Comparison of ENCODE assay signal across 8 mouse cellular contexts in the genomic region with DNA sequence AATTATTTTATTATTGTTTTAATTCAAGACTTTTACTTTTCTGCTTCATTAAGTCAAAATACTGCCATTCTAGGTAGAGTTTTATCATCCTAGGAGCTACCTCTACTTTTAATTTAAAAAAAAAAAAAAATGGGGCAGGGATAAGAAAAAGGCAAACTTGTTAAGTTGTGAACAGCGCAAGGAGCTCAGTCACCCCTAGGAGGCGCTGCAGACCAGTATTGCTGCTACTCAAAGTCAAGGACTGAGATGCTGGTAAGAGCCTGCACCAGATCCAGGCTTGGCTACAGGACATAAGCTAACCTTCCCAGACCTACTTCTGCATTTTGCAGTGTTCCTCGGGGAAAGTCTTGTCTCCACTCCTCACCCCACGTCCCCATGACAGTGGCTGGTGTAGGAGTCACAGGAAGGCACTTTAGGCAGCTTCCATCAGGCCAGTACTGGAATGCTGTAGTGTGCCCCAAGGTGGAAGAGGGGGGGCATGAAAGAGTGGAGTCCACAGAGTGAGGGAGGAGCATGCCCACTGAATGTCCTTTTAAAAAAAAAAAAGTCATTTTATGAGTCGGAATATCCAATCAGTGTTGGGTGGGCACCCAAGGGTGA. TPM values are rescaled to one million over a fixed set of nuclear protein-coding genes. Genes with fewer than 3 reads are reported as not detected.
DNase-seq lines count a peak whose midpoint lies in the region; ATAC-seq lines count a peak whose summit lies in the region.

No protein-coding gene starts in this region.

- H3K36me3 ChIP-seq in intestine, embryonic 14.5 days (ENCODE audit: control insufficient read depth, insufficient read depth, low read length), result peaks cover 74% of the 10 kb centered on the region
- H3K36me3 ChIP-seq in intestine, embryonic 16.5 days (ENCODE audit: control insufficient read depth, insufficient read depth, low read length), result peaks cover 39% of the 10 kb centered on the region
- peaks cover 90% of the 10 kb centered on the region for H3K36me3 ChIP-seq in embryonic facial prominence, embryonic 10.5 days (replicated peaks)

- H3K27me3 ChIP-seq in intestine, embryonic 14.5 days (replicated peaks; ENCODE audit: control insufficient read depth, insufficient read depth, low read length), result no peaks in the 10 kb centered on the region
- H3K27me3 ChIP-seq in intestine, embryonic 16.5 days (replicated peaks; ENCODE audit: control insufficient read depth, insufficient read depth, low read length), result no peaks in the 10 kb centered on the region
- H3K27me3 ChIP-seq in embryonic facial prominence, embryonic 10.5 days (replicated peaks; ENCODE audit: low read depth, poor library complexity, severe bottlenecking), result no peaks in the 10 kb centered on the region

- H3K4me2 ChIP-seq in intestine, embryonic 14.5 days (ENCODE audit: low read length), result no peak overlapping the region
- H3K4me2 ChIP-seq in intestine, embryonic 16.5 days (ENCODE audit: low read depth, low read length), result no peak overlapping the region

- ATAC-seq in intestine, embryonic 14.5 days (replicated peaks; ENCODE audit: low FRiP score, low TSS enrichment, low read depth), result no peak
- ATAC-seq in intestine, embryonic 16.5 days, result no peak
- ATAC-seq in megakaryocyte, adult 5-6 weeks (ENCODE audit: poor library complexity, severe bottlenecking), result peak; percentile 82

- no peaks in the 10 kb centered on the region for H3K4me1 ChIP-seq in intestine, embryonic 14.5 days (replicated peaks; ENCODE audit: control insufficient read depth, insufficient read depth, low read length)
- peaks cover 16% of the 10 kb centered on the region for H3K4me1 ChIP-seq in intestine, embryonic 16.5 days (ENCODE audit: control insufficient read depth, insufficient read depth, low read length)
- H3K4me1 ChIP-seq in embryonic facial prominence, embryonic 10.5 days, result peaks cover 17% of the 10 kb centered on the region

- DNase-seq in intestine, embryonic 14.5 days (ENCODE audit: low spot score), result peak; percentile 88
- peak; percentile 49 to 67 for DNase-seq in adrenal gland, postnatal 4 days (ENCODE audit: low spot score in 2 of 2)
- peak; percentile 82 for DNase-seq in embryonic facial prominence, embryonic 10.5 days (ENCODE audit: low spot score)
- DNase-seq in heart, adult 9 months (ENCODE audit: low spot score in 2 of 2), result peak; percentile 43 to 73
- DNase-seq in layer of hippocampus, postnatal 10 days (ENCODE audit: low spot score in 2 of 2), result peak; percentile 79 to 86
- peak; percentile 43 to 76 for DNase-seq in spleen, adult 18-20 months

- 61% methylated on average over 5 of the region's 5 CpGs for WGBS in intestine, embryonic 14.5 days
- 57% methylated on average over 5 of the region's 5 CpGs for whole genome bisulfite sequencing in intestine, embryonic 16.5 days
- WGBS in embryonic facial prominence, embryonic 10.5 days, result 74% methylated on average over 5 of the region's 5 CpGs

- H3K27ac ChIP-seq in intestine, embryonic 14.5 days (ENCODE audit: low read depth), result no peak overlapping the region
- no peak overlapping the region for H3K27ac ChIP-seq in intestine, embryonic 16.5 days (ENCODE audit: low read length)
- H3K27ac ChIP-seq in embryonic facial prominence, embryonic 10.5 days (replicated peaks), result no peak overlapping the region

- H3K4me3 ChIP-seq in intestine, embryonic 14.5 days (ENCODE audit: low read depth, low read length), result no peak overlapping the region
- no peak overlapping the region for H3K4me3 ChIP-seq in intestine, embryonic 16.5 days (ENCODE audit: low read length)
- H3K4me3 ChIP-seq in embryonic facial prominence, embryonic 10.5 days, result no peak overlapping the region

- no peak overlapping the region for H3K9ac ChIP-seq in intestine, embryonic 14.5 days (ENCODE audit: low read length)
- H3K9ac ChIP-seq in intestine, embryonic 16.5 days (ENCODE audit: low read depth, low read length), result no peak overlapping the region

- H3K9me3 ChIP-seq in intestine, embryonic 14.5 days (ENCODE audit: control insufficient read depth, low read length), result no peaks in the 10 kb centered on the region
- no peaks in the 10 kb centered on the region for H3K9me3 ChIP-seq in intestine, embryonic 16.5 days (ENCODE audit: control insufficient read depth, low read length)
- no peaks in the 10 kb centered on the region for H3K9me3 ChIP-seq in embryonic facial prominence, embryonic 10.5 days

RNA-seq across cellular contexts. Expression of a gene that starts 17.4 kb away (rescaled TPM):
- polyA plus RNA-seq in intestine, embryonic 14.5 days (2014; fragmentation: Nextera tagmentation; extraction: Ambion mirVana), result 33.0 and 35.5 TPM in 2 replicates
- 31.2 and 31.3 TPM in 2 replicates for polyA plus RNA-seq in intestine, embryonic 16.5 days (2015; fragmentation: Nextera tagmentation; extraction: Ambion mirVana)
- 10 to 100 TPM; 25.5 to 28.3 TPM for total RNA-seq in adrenal gland, postnatal 4 days (2021)
- 46.7 and 47.0 TPM in 2 replicates for polyA plus RNA-seq in embryonic facial prominence, embryonic 10.5 days (2016; fragmentation: Nextera tagmentation; extraction: Ambion mirVana)
- total RNA-seq in layer of hippocampus, postnatal 10 days (2021), result 1 to 10 TPM; 7.4 to 8.1 TPM
- total RNA-seq in megakaryocyte, adult 5-6 weeks (2015), result 12.7 and 13.5 TPM in 2 replicates
- total RNA-seq in megakaryocyte, adult 5-6 weeks (2017), result 17.3 and 21.2 TPM in 2 replicates

RNA-seq across cellular contexts. Expression of a gene that starts 38.5 kb away (rescaled TPM):
- 60.8 and 67.1 TPM in 2 replicates for polyA plus RNA-seq in intestine, embryonic 14.5 days (2014; fragmentation: Nextera tagmentation; extraction: Ambion mirVana)
- 52.8 and 57.2 TPM in 2 replicates for polyA plus RNA-seq in intestine, embryonic 16.5 days (2015; fragmentation: Nextera tagmentation; extraction: Ambion mirVana)
- 100 to 1,000 TPM; 118 to 124 TPM for total RNA-seq in adrenal gland, postnatal 4 days (2021)
- polyA plus RNA-seq in embryonic facial prominence, embryonic 10.5 days (2016; fragmentation: Nextera tagmentation; extraction: Ambion mirVana), result 48.5 and 61.7 TPM in 2 replicates
- total RNA-seq in layer of hippocampus, postnatal 10 days (2021), result 100 to 1,000 TPM; 616 to 624 TPM
- total RNA-seq in megakaryocyte, adult 5-6 weeks (2015), result 74.3 and 82.8 TPM in 2 replicates
- 50.0 and 55.3 TPM in 2 replicates for total RNA-seq in megakaryocyte, adult 5-6 weeks (2017)

RNA-seq across cellular contexts. Expression of a gene that starts 43.3 kb away (rescaled TPM):
- polyA plus RNA-seq in intestine, embryonic 14.5 days (2014; fragmentation: Nextera tagmentation; extraction: Ambion mirVana), result 0.42 and 0.91 TPM in 2 replicates
- 1.9 and 3.5 TPM in 2 replicates for polyA plus RNA-seq in intestine, embryonic 16.5 days (2015; fragmentation: Nextera tagmentation; extraction: Ambion mirVana)
- total RNA-seq in adrenal gland, postnatal 4 days (2021), result 10 to 100 TPM; 11.6 to 32.1 TPM
- 0.20 TPM in 1 of 2 replicates, not detected in the other for polyA plus RNA-seq in embryonic facial prominence, embryonic 10.5 days (2016; fragmentation: Nextera tagmentation; extraction: Ambion mirVana)
- 1 to 10 TPM in 1 of 2 experiments, not detected in 1; 3.0 TPM for total RNA-seq in layer of hippocampus, postnatal 10 days (2021)
- total RNA-seq in megakaryocyte, adult 5-6 weeks (2015), result 1,595 and 1,972 TPM in 2 replicates
- total RNA-seq in megakaryocyte, adult 5-6 weeks (2017), result 1,104 and 1,348 TPM in 2 replicates

Comparison
In these comparisons a context has a peak if more than half of its experiments do, and no peak if none do; other contexts are left out.
1. RNA of a gene that starts 38.5 kb away (total RNA-seq): 616 to 624 TPM in layer of hippocampus, postnatal 10 days; 118 to 124 TPM in adrenal gland, postnatal 4 days and 50.0 to 82.8 TPM in megakaryocyte, adult 5-6 weeks; every median in the first group is over 4 times any median in the second.
2. RNA of a gene that starts 43.3 kb away (total RNA-seq): 1,104 to 1,972 TPM in megakaryocyte, adult 5-6 weeks; 11.6 to 32.1 TPM in adrenal gland, postnatal 4 days and 3.0 TPM in layer of hippocampus, postnatal 10 days; every median in the first group is over 10 times any median in the second.
3. Peak in every context shown above with its lines, with median percentiles within 50 percentile points of each other: DNase-seq.